Mouse (Mus musculus) layer of hippocampus, adult 11-12 months (tissue): ENCODE results near the gene Psat1.

ENCODE experiments used
- DNase-seq: peaks from one replicate; pipeline ENCODE4 v3.0.0; 2022; ENCODE audit warnings: low spot score

Psat1 gene

GRCm38 (mm10) chr19:15864129-15864528, 83.0 kb downstream of the Psat1 start:
- DNase-seq = no peak

- no peak for DNase-seq
Observed at GRCm38 (mm10) chr19:15855379-15855778, 91.8 kb downstream of the Psat1 start.
